Mouse (Mus musculus): ENCODE results near the gene Fbxl7.

Gene Fbxl7

GRCm38 (mm10) chr15:26895251-26895711 is at the start of gene Fbxl7:
Fbxl7 (minus strand) TSS chr15:26895580.
- peak; percentile 68 for DNase-seq

GRCm38 (mm10) chr15:26922026-26922425 is 26.6 kb upstream of the Fbxl7 start:
- no peak for DNase-seq

GRCm38 (mm10) chr15:26913427-26913826 is 18.0 kb upstream of the Fbxl7 start:
- no peak for DNase-seq

- DNase-seq = no peak
These were observed 381 bp upstream of the Fbxl7 start for GRCm38 (mm10) chr15:26895761-26896160.

- peak; percentile 20 for DNase-seq
These were observed 565 bp downstream of the Fbxl7 start for GRCm38 (mm10) chr15:26894801-26895229.

- DNase-seq = no peak
These were observed 1.2 kb downstream of the Fbxl7 start for GRCm38 (mm10) chr15:26894031-26894655.

- no peak for DNase-seq
These were observed 2.2 kb downstream of the Fbxl7 start for GRCm38 (mm10) chr15:26893136-26893535.

- DNase-seq = no peak
These were observed 5.4 kb downstream of the Fbxl7 start for GRCm38 (mm10) chr15:26889971-26890370.

- no peak for DNase-seq
These were observed 7.2 kb downstream of the Fbxl7 start for GRCm38 (mm10) chr15:26888170-26888569.

GRCm38 (mm10) chr15:26885979-26886378 is 9.4 kb downstream of the Fbxl7 start:
- DNase-seq = no peak

- DNase-seq = no peak
These were observed 15.0 kb downstream of the Fbxl7 start for GRCm38 (mm10) chr15:26880212-26880956.

GRCm38 (mm10) chr15:26875687-26876086 is 19.7 kb downstream of the Fbxl7 start:
- peak; percentile 55 for DNase-seq

GRCm38 (mm10) chr15:26872234-26872633 is 23.1 kb downstream of the Fbxl7 start:
- no peak for DNase-seq

GRCm38 (mm10) chr15:26869197-26869596 is 26.2 kb downstream of the Fbxl7 start:
- DNase-seq = no peak

- DNase-seq = no peak
These were observed 27.9 kb downstream of the Fbxl7 start for GRCm38 (mm10) chr15:26867521-26867920.

GRCm38 (mm10) chr15:26862173-26862572 is 33.2 kb downstream of the Fbxl7 start:
- DNase-seq = no peak

GRCm38 (mm10) chr15:26849626-26850025 is 45.8 kb downstream of the Fbxl7 start:
- DNase-seq = no peak

GRCm38 (mm10) chr15:26842216-26842615 is 53.2 kb downstream of the Fbxl7 start:
- no peak for DNase-seq

GRCm38 (mm10) chr15:26838386-26838785 is 57.0 kb downstream of the Fbxl7 start:
- no peak for DNase-seq

- no peak for DNase-seq
These were observed 58.2 kb downstream of the Fbxl7 start for GRCm38 (mm10) chr15:26837200-26837599.

- no peak for DNase-seq
These were observed 61.0 kb downstream of the Fbxl7 start for GRCm38 (mm10) chr15:26834415-26834814.

GRCm38 (mm10) chr15:26831141-26831540 is 64.2 kb downstream of the Fbxl7 start:
- DNase-seq = no peak

- no peak for DNase-seq
These were observed 78.4 kb downstream of the Fbxl7 start for GRCm38 (mm10) chr15:26816931-26817330.

GRCm38 (mm10) chr15:26812856-26813255 is 82.5 kb downstream of the Fbxl7 start:
- DNase-seq = no peak

All from right cerebral cortex, postnatal 4 days (tissue).